Mouse (Mus musculus): Measurements from ENCODE around the gene Snx9. TPM values are rescaled to one million over a fixed set of nuclear protein-coding genes. Genes with fewer than 3 reads are reported as not detected.

The Snx9 gene
- 10 to 100 TPM; 37.7 to 41.0 TPM for total RNA-seq (2021)

GRCm38 (mm10) chr17:5841128-5841942, at the start of gene Snx9:
Gene Snx9, plus strand, starts transcription at chr17:5841329.
- DNase-seq = peak; percentile 80 to 82
- intact Hi-C loops (cut with DNase I) = loop anchor here (2.0 to 5.0 kb wide), 2 partner anchors 45 to 46 kb away; no protein-coding TSS in a partner anchor

GRCm38 (mm10) chr17:5792164-5792791, 48.9 kb upstream of the Snx9 start:
- intact Hi-C loops (cut with DNase I) = no loop called here
- DNase-seq = no peak

- no peak for DNase-seq
- intact Hi-C loops (cut with DNase I) = no loop called here
Observed at GRCm38 (mm10) chr17:5793593-5793992, 47.5 kb upstream of the Snx9 start.

- no peak for DNase-seq
- intact Hi-C loops (cut with DNase I) = loop anchor here (2.0 kb wide), 1 partner anchor 227 kb away; no protein-coding TSS in a partner anchor
Observed at GRCm38 (mm10) chr17:5794276-5794675, 46.9 kb upstream of the Snx9 start.

GRCm38 (mm10) chr17:5795369-5795768, 45.8 kb upstream of the Snx9 start:
- DNase-seq = no peak
- intact Hi-C loops (cut with DNase I) = loop anchor here (2.0 kb wide), 1 partner anchor 225 kb away; no protein-coding TSS in a partner anchor

- intact Hi-C loops (cut with DNase I) = loop anchor here (1.0 to 2.0 kb wide), 3 partner anchors 45 to 225 kb away; partner anchors contain the start of gene Snx9
Observed at GRCm38 (mm10) chr17:5795878-5796277, 45.3 kb upstream of the Snx9 start.

GRCm38 (mm10) chr17:5797124-5797760, 43.9 kb upstream of the Snx9 start:
- intact Hi-C loops (cut with DNase I) = loop anchor here (2.0 kb wide), 1 partner anchor 44 kb away; the partner anchor contains the start of gene Snx9

More at GRCm38 (mm10) chr17:5795878-5796277, 45.3 kb upstream of the Snx9 start:
- peak; percentile 82 to 87 for DNase-seq

GRCm38 (mm10) chr17:5798221-5798801, 42.8 kb upstream of the Snx9 start:
- no peak for DNase-seq
- intact Hi-C loops (cut with DNase I) = loop anchor here (2.0 kb wide), 1 partner anchor 94 kb away; no protein-coding TSS in a partner anchor

More at GRCm38 (mm10) chr17:5797124-5797760, 43.9 kb upstream of the Snx9 start:
- DNase-seq = no peak

- intact Hi-C loops (cut with DNase I) = loop anchor here (2.0 kb wide), 1 partner anchor 94 kb away; no protein-coding TSS in a partner anchor
- no peak for DNase-seq
Observed at GRCm38 (mm10) chr17:5798900-5799299, 42.2 kb upstream of the Snx9 start.

GRCm38 (mm10) chr17:5799396-5800021, 41.6 kb upstream of the Snx9 start:
- intact Hi-C loops (cut with DNase I) = loop anchor here (2.0 kb wide), 1 partner anchor 93 kb away; no protein-coding TSS in a partner anchor
- no peak for DNase-seq

GRCm38 (mm10) chr17:5800254-5800653, 40.9 kb upstream of the Snx9 start:
- intact Hi-C loops (cut with DNase I) = no loop called here
- no peak for DNase-seq

- intact Hi-C loops (cut with DNase I) = no loop called here
Observed at GRCm38 (mm10) chr17:5800824-5801560, 40.1 kb upstream of the Snx9 start.

GRCm38 (mm10) chr17:5801761-5802655, 39.1 kb upstream of the Snx9 start:
- DNase-seq = no peak
- intact Hi-C loops (cut with DNase I) = no loop called here

More at GRCm38 (mm10) chr17:5800824-5801560, 40.1 kb upstream of the Snx9 start:
- no peak for DNase-seq

- DNase-seq = no peak
- intact Hi-C loops (cut with DNase I) = no loop called here
Observed at GRCm38 (mm10) chr17:5802656-5802955, 38.5 kb upstream of the Snx9 start.

- intact Hi-C loops (cut with DNase I) = no loop called here
Observed at GRCm38 (mm10) chr17:5803229-5804012, 37.7 kb upstream of the Snx9 start.

GRCm38 (mm10) chr17:5804370-5805150, 36.6 kb upstream of the Snx9 start:
- intact Hi-C loops (cut with DNase I) = no loop called here
- no peak for DNase-seq

More at GRCm38 (mm10) chr17:5803229-5804012, 37.7 kb upstream of the Snx9 start:
- DNase-seq = no peak

Data from heart, postnatal 10 days (tissue).